Mouse (Mus musculus) heart, embryonic 14.5 days (tissue): ENCODE results near the gene Zmym1. TPM values are rescaled to one million over a fixed set of nuclear protein-coding genes. Genes with fewer than 3 reads are reported as not detected.

Source experiments
- ATAC-seq: fragments of 200-750 bp; cut with Nextera tagmentation; 2 replicates; pipeline ENCODE4 v1.8.0; 2017; ENCODE audit warnings: low read depth, moderate TSS enrichment; ENCODE audit not compliant: insufficient number of reproducible peaks, insufficient read depth, low FRiP score
- H3K27ac ChIP-seq, 2 experiments: fragments of 200-500 bp in 1 of 2; fragments of 300-500 bp in 1 of 2; sonication (generic) in 1 of 2; replicated peaks in 1 of 2; 2 replicates each; pipeline ENCODE4 v1.5.1; 2012 to 2014; ENCODE audit warnings: low read depth in 2 of 2, low read length in 2 of 2, control low read depth in 1 of 2, mild to moderate bottlenecking in 1 of 2, mixed read lengths in 1 of 2; ENCODE audit not compliant: control insufficient read depth in 1 of 2, insufficient read depth in 1 of 2
- H3K27me3 ChIP-seq: fragments of 300-500 bp; sonication (generic); 2 replicates; pipeline ENCODE4 v1.6.1; 2014; ENCODE audit warnings: mild to moderate bottlenecking, low read length, control low read depth; ENCODE audit not compliant: control insufficient read depth, insufficient read depth
- H3K36me3 ChIP-seq: fragments of 300-500 bp; sonication (generic); 2 replicates; pipeline ENCODE4 v1.6.1; 2014; ENCODE audit warnings: mild to moderate bottlenecking, control low read depth, low read length, mixed read lengths; ENCODE audit not compliant: control insufficient read depth, insufficient read depth
- H3K4me1 ChIP-seq, 2 experiments: fragments of 200-500 bp in 1 of 2; fragments of 300-500 bp in 1 of 2; sonication (generic) in 1 of 2; 2 replicates each; pipeline ENCODE4 v1.6.1; 2012 to 2014; ENCODE audit warnings: low read length in 2 of 2, control low read depth in 1 of 2, mixed read lengths in 1 of 2; ENCODE audit not compliant: control insufficient read depth in 2 of 2, insufficient read depth in 2 of 2
- H3K4me2 ChIP-seq: fragments of 300-500 bp; sonication (generic); 2 replicates; pipeline ENCODE4 v1.6.1; 2014; ENCODE audit warnings: mild to moderate bottlenecking, low read length
- H3K4me3 ChIP-seq, 2 experiments: fragments of 200-500 bp in 1 of 2; fragments of 300-500 bp in 1 of 2; sonication (generic) in 1 of 2; 2 replicates each; pipeline ENCODE4 v1.5.1; 2012 to 2014; ENCODE audit warnings: low read length in 2 of 2, mild to moderate bottlenecking in 2 of 2, control low read depth in 1 of 2, low read depth in 1 of 2, moderate library complexity in 1 of 2; ENCODE audit not compliant: control insufficient read depth in 1 of 2, insufficient read depth in 1 of 2
- H3K9ac ChIP-seq: fragments of 300-500 bp; sonication (generic); 2 replicates; pipeline ENCODE4 v1.6.1; 2014; ENCODE audit warnings: mild to moderate bottlenecking, low read length
- H3K9me3 ChIP-seq: fragments of 300-500 bp; sonication (generic); 2 replicates; pipeline ENCODE4 v1.6.1; 2016; ENCODE audit warnings: low read length, control low read depth; ENCODE audit not compliant: control insufficient read depth
- WGBS: fragments of 180-500 bp; shearing (Covaris S2); extraction: QIAGEN DNeasy Blood & Tissue Kit; methylation state at CpG from one replicate; pipeline ENCODE4 v1.1.7; 2014; 5-methylcytosine and 5-hydroxymethylcytosine counted together
- polyA plus RNA-seq: library from polyadenylated mRNA; unstranded; fragments of >200 nt; fragmentation: Nextera tagmentation; extraction: Ambion mirVana; gene quantifications from 2 replicates; pipeline ENCODE4 v1.2.1, GENCODE M21; 2014

Zmym1 gene
- polyA plus RNA-seq, 1 experiment from 2014 or later: 15.0 TPM

DNA sequence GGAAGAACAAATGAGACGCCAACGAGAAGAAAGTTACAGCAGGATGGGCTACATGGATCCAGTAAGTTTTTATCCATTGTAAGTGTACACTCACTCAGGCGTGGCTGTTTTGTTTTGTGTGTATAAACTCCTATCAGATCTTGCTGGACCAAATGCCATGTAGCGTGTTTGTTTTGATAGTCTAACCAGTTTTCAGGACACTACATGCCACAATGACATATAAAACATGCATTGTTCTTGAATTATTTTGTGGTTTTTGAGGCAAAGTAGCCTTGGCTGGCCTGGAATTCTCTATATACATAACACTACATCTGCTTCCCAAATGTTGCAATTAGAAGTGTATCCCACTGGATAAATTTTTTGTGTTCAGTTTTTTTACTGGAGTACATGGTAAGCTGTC is 34.1 kb downstream of the Zmym1 start:
- H3K9ac ChIP-seq: no peak overlapping the region
- H3K4me3 ChIP-seq: no peak overlapping the region
- peaks cover 0 to 19% of the 10 kb centered on the region in 2 experiments; a peak in 2 of 4 replicates for H3K4me1 ChIP-seq
- no peaks in the 10 kb centered on the region for H3K27me3 ChIP-seq
- no peak overlapping the region for H3K27ac ChIP-seq
- ATAC-seq: no peak
- 87% methylated on average over 4 of the region's 4 CpGs for WGBS
- no peak overlapping the region for H3K4me2 ChIP-seq
- H3K9me3 ChIP-seq: no peaks in the 10 kb centered on the region
- peaks cover 93% of the 10 kb centered on the region for H3K36me3 ChIP-seq

DNA sequence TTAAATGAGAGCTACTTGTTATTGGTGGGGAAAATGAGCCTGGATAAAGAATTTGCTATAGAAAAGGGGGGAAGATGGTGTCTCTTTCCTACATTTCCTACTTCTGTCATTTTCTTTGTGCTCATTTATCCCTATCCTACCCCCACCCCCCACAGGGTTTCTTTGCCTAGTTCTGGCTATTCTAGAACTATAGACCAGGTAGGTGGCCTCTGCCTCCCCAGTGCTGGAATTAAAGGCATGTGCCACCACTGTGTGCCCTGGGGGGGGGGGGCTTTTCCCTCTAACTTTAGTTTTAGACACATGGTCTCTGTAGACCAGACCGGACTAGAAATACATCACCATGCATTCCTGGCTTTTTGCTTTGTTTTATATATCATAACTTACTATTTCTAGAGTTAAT is 36.7 kb downstream of the Zmym1 start:
- Histone ChIP-seq H3K27ac (no peak overlapping the region), H3K4me3 (peak overlapping the region; percentile 32 to 100), H3K4me1 (peaks cover 0 to 22% of the 10 kb centered on the region in 2 experiments; a peak in 2 of 4 replicates), H3K36me3 (peaks cover 67% of the 10 kb centered on the region), H3K9me3 (no peaks in the 10 kb centered on the region), H3K9ac (peak overlapping the region; percentile 100), H3K4me2 (peak overlapping the region; percentile 86), H3K27me3 (no peaks in the 10 kb centered on the region)
- ATAC-seq: no peak
- WGBS: 38% methylated on average over 1 of the region's 1 CpGs

DNA sequence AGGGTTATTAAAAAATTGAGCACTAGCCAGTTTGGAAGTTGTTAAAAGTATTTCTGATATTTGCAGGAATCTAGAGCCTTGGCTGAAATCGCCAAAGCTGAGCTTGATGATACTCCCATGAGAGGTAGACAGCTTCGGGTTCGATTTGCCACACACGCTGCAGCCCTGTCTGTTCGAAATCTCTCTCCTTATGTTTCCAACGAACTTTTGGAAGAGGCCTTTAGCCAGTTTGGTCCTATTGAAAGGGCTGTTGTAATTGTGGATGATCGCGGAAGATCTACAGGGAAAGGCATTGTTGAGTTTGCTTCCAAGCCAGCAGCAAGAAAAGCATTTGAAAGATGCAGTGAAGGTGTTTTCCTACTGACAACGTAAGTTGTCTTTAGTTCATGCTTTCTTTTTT is 37.8 kb downstream of the Zmym1 start:
- peak overlapping the region; percentile 100 for H3K9ac ChIP-seq
- no peak for ATAC-seq
- H3K36me3 ChIP-seq: peaks cover 59% of the 10 kb centered on the region
- H3K4me1 ChIP-seq: peaks cover 0 to 22% of the 10 kb centered on the region in 2 experiments; a peak in 2 of 4 replicates
- peak overlapping the region; percentile 85 to 100 for H3K4me3 ChIP-seq
- no peak overlapping the region for H3K27ac ChIP-seq
- 2% methylated on average over 9 of the region's 9 CpGs for WGBS
- no peaks in the 10 kb centered on the region for H3K9me3 ChIP-seq
- peak overlapping the region; percentile 86 for H3K4me2 ChIP-seq
- no peaks in the 10 kb centered on the region for H3K27me3 ChIP-seq

DNA sequence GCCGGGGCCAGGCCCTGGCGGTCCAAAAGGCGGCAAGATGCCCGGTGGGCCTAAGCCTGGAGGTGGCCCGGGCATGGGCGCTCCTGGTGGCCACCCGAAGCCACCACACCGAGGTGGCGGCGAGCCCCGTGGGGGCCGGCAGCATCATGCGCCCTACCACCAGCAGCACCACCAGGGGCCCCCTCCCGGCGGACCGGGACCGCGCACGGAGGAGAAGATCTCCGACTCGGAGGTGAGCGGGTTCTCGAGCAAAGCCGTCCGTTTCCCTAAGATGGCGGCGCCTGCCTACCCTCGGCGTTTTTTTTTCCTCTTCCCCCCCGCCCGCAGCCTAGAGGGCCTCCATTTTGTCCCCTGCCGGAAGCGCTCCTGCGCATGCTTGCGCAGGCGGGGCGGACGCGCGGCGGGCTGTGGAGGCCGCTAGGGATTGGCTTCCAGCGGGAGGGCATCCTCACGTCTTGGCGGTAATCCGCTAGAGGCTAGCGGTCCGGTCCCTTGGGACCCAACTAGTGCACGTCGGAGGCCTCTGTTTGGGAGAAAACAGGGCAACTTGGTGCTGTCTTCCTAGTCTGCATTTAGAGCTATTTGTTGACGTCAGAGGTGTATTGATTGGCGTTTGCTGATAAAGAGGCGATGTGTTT is 38.8 kb downstream of the Zmym1 start:
- H3K9me3 ChIP-seq: no peaks in the 10 kb centered on the region
- H3K36me3 ChIP-seq: peaks cover 48% of the 10 kb centered on the region
- peak overlapping the region; percentile 85 to 100 for H3K4me3 ChIP-seq
- H3K27me3 ChIP-seq: no peaks in the 10 kb centered on the region
- H3K4me2 ChIP-seq: peak overlapping the region; percentile 86
- WGBS: under 1% methylated on average over 52 of the region's 53 CpGs
- peaks cover 0 to 22% of the 10 kb centered on the region in 2 experiments; a peak in 2 of 4 replicates for H3K4me1 ChIP-seq
- H3K27ac ChIP-seq: peak overlapping the region; percentile 90 to 94
- peak; percentile 66 for ATAC-seq
- peak overlapping the region; percentile 100 for H3K9ac ChIP-seq

DNA sequence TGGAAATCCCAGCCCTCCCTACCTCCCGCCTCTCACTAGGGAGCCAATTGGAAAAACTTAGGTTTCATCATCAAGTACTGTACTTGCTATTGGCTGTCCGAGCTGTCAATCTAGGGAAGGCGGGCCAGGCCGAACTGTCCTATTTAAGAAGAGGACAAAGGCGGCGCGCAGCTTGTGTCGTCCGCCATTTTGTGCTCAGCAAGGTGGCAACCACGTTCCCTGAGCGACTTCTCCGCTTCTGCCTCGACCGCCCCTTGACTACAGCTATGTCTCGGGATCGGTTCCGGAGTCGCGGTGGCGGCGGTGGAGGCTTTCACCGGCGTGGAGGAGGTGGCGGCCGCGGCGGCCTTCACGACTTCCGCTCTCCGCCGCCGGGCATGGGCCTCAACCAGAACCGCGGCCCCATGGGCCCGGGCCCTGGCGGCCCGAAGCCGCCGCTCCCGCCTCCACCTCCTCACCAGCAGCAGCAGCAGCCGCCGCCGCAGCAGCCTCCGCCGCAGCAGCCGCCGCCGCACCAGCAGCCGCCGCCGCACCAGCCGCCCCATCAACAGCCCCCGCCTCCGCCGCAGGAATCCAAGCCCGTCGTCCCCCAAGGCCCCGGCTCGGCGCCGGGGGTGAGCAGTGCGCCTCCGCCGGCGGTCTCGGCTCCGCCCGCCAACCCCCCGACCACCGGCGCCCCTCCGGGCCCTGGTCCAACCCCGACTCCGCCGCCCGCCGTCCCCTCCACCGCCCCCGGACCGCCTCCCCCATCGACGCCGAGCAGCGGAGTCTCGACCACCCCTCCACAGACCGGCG is 39.6 kb downstream of the Zmym1 start, which contains the start of gene Sfpq:
TSS of gene Sfpq (plus strand) at position 174 of the 795 bp plus-strand sequence.
- H3K27ac ChIP-seq: peak within 1 kb of the TSS; percentile 94 to 98
- H3K9ac ChIP-seq: peak within 1 kb of the TSS; percentile 100
- peak within 1 kb of the TSS; percentile 85 to 100 for H3K4me3 ChIP-seq
- ATAC-seq: peak; percentile 96
- H3K36me3 ChIP-seq: peaks cover 40% of the 10 kb centered on the region
- H3K9me3 ChIP-seq: no peaks in the 10 kb centered on the region
- H3K27me3 ChIP-seq: no peaks in the 10 kb centered on the region
- H3K4me2 ChIP-seq: peak within 1 kb of the TSS; percentile 86
- H3K4me1 ChIP-seq: peaks cover 0 to 22% of the 10 kb centered on the region in 2 experiments; a peak in 2 of 4 replicates
- WGBS: under 1% methylated on average over 72 of the region's 87 CpGs

DNA sequence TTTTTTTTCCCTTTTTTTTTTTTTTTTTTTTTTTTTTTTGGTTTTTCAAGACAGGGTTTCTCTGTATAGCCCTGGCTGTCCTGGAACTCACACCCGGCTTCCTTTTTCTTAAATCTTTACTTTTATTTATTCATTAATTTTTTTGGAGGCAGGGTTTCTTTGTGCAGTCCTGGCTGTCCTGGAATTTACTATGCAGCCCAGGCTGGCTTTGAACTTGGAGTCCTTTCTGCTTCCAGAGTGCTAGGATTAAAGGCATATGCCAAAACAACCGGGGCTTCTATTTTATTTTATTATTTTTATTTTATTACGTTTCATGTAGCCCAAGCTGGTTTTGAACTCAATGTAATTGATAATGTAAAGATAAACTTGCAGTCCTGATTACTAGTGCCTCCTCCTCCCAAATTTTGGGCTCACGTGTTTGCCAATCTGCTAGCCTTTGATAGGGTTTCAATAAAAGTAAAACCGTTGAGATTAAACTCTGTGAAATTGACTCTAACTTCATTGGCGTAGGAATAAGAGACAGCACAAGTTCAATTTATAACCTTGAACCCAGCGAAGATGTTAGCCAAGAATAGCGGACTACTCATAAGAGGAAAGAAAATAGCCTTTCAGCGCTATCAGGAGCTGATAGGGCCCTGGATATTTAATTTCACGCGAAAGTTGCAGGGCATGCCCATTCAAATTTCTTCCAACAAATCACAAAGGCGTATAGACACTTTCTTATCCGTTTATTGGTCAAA is 40.4 kb downstream of the Zmym1 start:
- Histone ChIP-seq H3K36me3 (peaks cover 33% of the 10 kb centered on the region), H3K9me3 (no peaks in the 10 kb centered on the region), H3K27me3 (no peaks in the 10 kb centered on the region), H3K4me1 (peaks cover 0 to 22% of the 10 kb centered on the region in 2 experiments; a peak in 2 of 4 replicates), H3K4me2 (peak overlapping the region; percentile 71), H3K9ac (0 out of 2 replicates have a peak overlapping the region, but pooled peaks have one; percentile 38), H3K27ac (peak overlapping the region; percentile 51 to 62; a peak in 3 of 4 replicates), H3K4me3 (peak overlapping the region in 1 of 2 experiments; percentile 100; a peak in 2 of 4 replicates)
- 12% methylated on average over 13 of the region's 13 CpGs for WGBS
- no peak for ATAC-seq

DNA sequence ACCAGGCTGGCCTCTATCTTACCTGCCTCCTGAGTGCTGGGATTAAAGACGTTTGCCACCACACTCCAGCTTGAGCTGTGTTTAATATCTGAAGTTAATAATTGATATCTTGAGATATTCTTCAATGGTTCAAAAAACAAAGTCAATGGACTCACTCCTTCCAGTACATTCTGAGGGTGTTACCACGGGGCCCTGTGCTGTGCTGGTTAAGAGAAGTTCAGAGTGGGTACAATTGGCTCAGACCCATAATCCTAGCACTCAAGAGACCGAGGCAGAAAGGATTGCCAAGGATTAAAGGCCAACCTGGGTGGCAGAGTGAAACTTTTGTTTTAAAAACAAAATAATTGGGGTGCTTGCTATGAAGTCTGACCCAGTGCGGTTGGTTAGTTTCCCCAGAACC is 44.6 kb downstream of the Zmym1 start:
- no peak for ATAC-seq
- WGBS: 75% methylated on average over 4 of the region's 4 CpGs
- no peaks in the 10 kb centered on the region for H3K27me3 ChIP-seq
- no peak overlapping the region for H3K4me2 ChIP-seq
- H3K4me3 ChIP-seq: no peak overlapping the region
- no peaks in the 10 kb centered on the region for H3K9me3 ChIP-seq
- H3K27ac ChIP-seq: no peak overlapping the region
- 0 out of 4 replicates have a peak, but pooled peaks cover 0 to 3% of the 10 kb centered on the region in 2 experiments for H3K4me1 ChIP-seq
- no peak overlapping the region for H3K9ac ChIP-seq
- H3K36me3 ChIP-seq: no peaks in the 10 kb centered on the region
